Mouse (Mus musculus): Measurements from ENCODE around the gene Fads3. TPM values are rescaled to one million over a fixed set of nuclear protein-coding genes. Genes with fewer than 3 reads are reported as not detected.

Gene Fads3
- total and polyA plus RNA-seq, 2 experiments = 1.4 to 4.8 TPM

- TF ChIP-seq POLR2A (IDR thresholded peaks at IDR 0.05; ENCODE audit: extremely low read depth, insufficient read depth, low read length) = no peak
- no peak for TF ChIP-seq CTCF (IDR thresholded peaks at IDR 0.05; ENCODE audit: low read depth, low read length)
- H3K36me3 ChIP-seq (ENCODE audit: control insufficient read depth, insufficient read depth, low read length) = peaks cover 56% of the 10 kb centered on the region
- 45% methylated on average over 5 of the region's 5 CpGs for WGBS
- H3K27ac ChIP-seq (replicated peaks; ENCODE audit: insufficient read depth, low read depth, low read length) = peak overlapping the region; percentile 0; the same call in 1 of the 2 replicates
- peak; percentile 14 for DNase-seq (ENCODE audit: extremely low read depth, low read depth, low spot score)
- peak overlapping the region; percentile 37 for H3K4me3 ChIP-seq (ENCODE audit: insufficient read depth, low read depth, low read length)
- peak overlapping the region; percentile 27 for H3K9ac ChIP-seq (ENCODE audit: low read depth, low read length)
- H3K27me3 ChIP-seq (ENCODE audit: control insufficient read depth, insufficient read depth, low read length) = no peaks in the 10 kb centered on the region
- H3K79me2 ChIP-seq (ENCODE audit: control insufficient read depth, insufficient read depth, low read length) = peaks cover 43% of the 10 kb centered on the region; the same call in 1 of the 2 replicates
- peaks cover 21% of the 10 kb centered on the region for H3K4me1 ChIP-seq (ENCODE audit: control insufficient read depth, insufficient read depth, low read length)
Measured at GRCm38 (mm10) chr19:10097826-10098225, 56.5 kb downstream of the Fads3 start.

DNA sequence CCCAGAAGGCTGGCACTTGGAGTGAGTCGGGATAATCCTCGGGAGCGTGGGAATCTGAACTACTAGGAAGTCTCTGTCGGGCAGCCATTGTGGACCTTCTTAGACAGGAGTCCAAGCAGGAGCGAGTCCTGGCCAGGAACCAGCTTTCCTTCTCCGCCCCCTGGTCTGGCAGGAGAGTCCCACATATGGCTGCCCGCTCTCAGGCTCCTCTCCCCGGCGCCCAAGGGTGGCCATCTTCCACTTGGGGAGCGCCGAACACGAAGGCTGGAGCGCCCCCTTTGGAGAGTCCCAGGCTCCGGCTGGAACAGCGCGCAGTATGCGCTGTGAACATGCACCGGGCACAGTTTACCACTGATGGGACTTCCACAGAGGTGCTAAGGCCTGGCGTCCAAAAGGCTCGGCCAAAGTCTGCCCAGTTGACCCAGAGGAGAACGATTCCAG lies 59.3 kb downstream of the Fads3 start:
- H3K27me3 ChIP-seq (ENCODE audit: control insufficient read depth, insufficient read depth, low read length) = no peaks in the 10 kb centered on the region
- under 1% methylated on average over 21 of the region's 21 CpGs for WGBS
- peaks cover 31% of the 10 kb centered on the region for H3K36me3 ChIP-seq (ENCODE audit: control insufficient read depth, insufficient read depth, low read length)
- peak; percentile 87 for DNase-seq (ENCODE audit: extremely low read depth, low read depth, low spot score)
- H3K27ac ChIP-seq (replicated peaks; ENCODE audit: insufficient read depth, low read depth, low read length) = peak overlapping the region; percentile 88
- H3K9ac ChIP-seq (ENCODE audit: low read depth, low read length) = peak overlapping the region; percentile 91
- H3K4me3 ChIP-seq (ENCODE audit: insufficient read depth, low read depth, low read length) = peak overlapping the region; percentile 84
- peaks cover 36% of the 10 kb centered on the region; the same call in 1 of the 2 replicates for H3K79me2 ChIP-seq (ENCODE audit: control insufficient read depth, insufficient read depth, low read length)
- TF ChIP-seq CTCF (IDR thresholded peaks at IDR 0.05; ENCODE audit: low read depth, low read length) (peak; percentile 69), POLR2A (IDR thresholded peaks at IDR 0.05; ENCODE audit: extremely low read depth, insufficient read depth, low read length) (peak; percentile 39; the same call in 1 of the 2 replicates)
- peaks cover 37% of the 10 kb centered on the region for H3K4me1 ChIP-seq (ENCODE audit: control insufficient read depth, insufficient read depth, low read length)

DNA sequence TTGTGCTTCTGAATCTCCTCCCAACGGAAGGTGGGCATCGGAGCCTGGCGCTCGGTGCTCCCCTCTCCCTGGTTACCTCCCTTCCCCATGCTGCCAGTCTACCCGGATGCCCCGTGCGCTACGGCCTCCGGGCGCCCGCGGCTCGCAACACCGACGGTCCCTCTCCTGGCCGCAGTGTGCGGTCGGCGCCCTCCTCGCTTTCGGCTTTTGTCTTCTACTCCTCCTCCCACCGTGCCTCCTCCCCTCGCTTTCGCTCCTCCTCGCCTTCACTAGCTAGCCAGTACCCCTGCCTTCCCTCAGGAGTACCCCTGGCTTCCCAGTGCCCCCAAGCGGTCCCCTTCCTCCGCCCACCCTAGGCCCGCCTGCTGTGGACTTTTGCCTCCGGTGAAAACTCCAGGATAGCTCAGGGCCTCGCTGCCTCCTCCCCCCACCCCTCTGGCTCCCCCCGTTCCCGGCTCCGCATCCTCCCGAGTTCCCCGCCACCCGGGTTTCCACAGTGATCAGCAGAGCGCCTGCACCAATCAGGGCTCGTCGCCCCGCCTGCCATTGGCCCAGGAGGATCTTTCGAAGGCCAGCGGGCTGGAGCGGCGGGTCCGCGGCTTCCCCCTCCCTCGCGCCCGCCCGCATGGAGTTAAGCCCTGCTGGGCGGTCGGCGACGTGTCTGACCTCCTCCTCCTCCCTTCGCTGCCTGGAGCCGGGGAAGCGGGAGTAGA lies 60.1 kb downstream of the Fads3 start, which contains the start of gene Fads2:
Gene Fads2 (minus strand): TSS at position 406 of the 713 bp plus-strand sequence.
- WGBS = under 1% methylated on average over 56 of the region's 57 CpGs

GRCm38 (mm10) chr19:10102054-10102700 lies 60.8 kb downstream of the Fads3 start:
- H3K9ac ChIP-seq (ENCODE audit: low read depth, low read length) = peak overlapping the region; percentile 68
- H3K4me1 ChIP-seq (ENCODE audit: control insufficient read depth, insufficient read depth, low read length) = peaks cover 26% of the 10 kb centered on the region
- WGBS = 4% methylated on average over 23 of the region's 25 CpGs
- peak overlapping the region; percentile 93 for H3K27ac ChIP-seq (replicated peaks; ENCODE audit: insufficient read depth, low read depth, low read length)
- no peaks in the 10 kb centered on the region for H3K27me3 ChIP-seq (ENCODE audit: control insufficient read depth, insufficient read depth, low read length)
- H3K4me3 ChIP-seq (ENCODE audit: insufficient read depth, low read depth, low read length) = peak overlapping the region; percentile 84
- DNase-seq (ENCODE audit: extremely low read depth, low read depth, low spot score) = peak; percentile 86
- H3K79me2 ChIP-seq (ENCODE audit: control insufficient read depth, insufficient read depth, low read length) = peaks cover 21% of the 10 kb centered on the region; the same call in 1 of the 2 replicates
- H3K36me3 ChIP-seq (ENCODE audit: control insufficient read depth, insufficient read depth, low read length) = peaks cover 21% of the 10 kb centered on the region
- TF ChIP-seq POLR2A (IDR thresholded peaks at IDR 0.05; ENCODE audit: extremely low read depth, insufficient read depth, low read length) (0 out of 2 replicates have a peak, but pooled peaks have one; percentile 5), CTCF (IDR thresholded peaks at IDR 0.05; ENCODE audit: low read depth, low read length) (no peak)

More for the DNA sequence above, 60.1 kb downstream of the Fads3 start, which contains the start of gene Fads2:
- Histone ChIP-seq H3K4me3 (ENCODE audit: insufficient read depth, low read depth, low read length) (peak within 1 kb of the TSS; percentile 84), H3K36me3 (ENCODE audit: control insufficient read depth, insufficient read depth, low read length) (peaks cover 26% of the 10 kb centered on the region), H3K27ac (replicated peaks; ENCODE audit: insufficient read depth, low read depth, low read length) (peak within 1 kb of the TSS; percentile 93), H3K79me2 (ENCODE audit: control insufficient read depth, insufficient read depth, low read length) (peaks cover 28% of the 10 kb centered on the region; the same call in 1 of the 2 replicates), H3K4me1 (ENCODE audit: control insufficient read depth, insufficient read depth, low read length) (peaks cover 31% of the 10 kb centered on the region), H3K27me3 (ENCODE audit: control insufficient read depth, insufficient read depth, low read length) (no peaks in the 10 kb centered on the region), H3K9ac (ENCODE audit: low read depth, low read length) (peak within 1 kb of the TSS; percentile 91)
- TF ChIP-seq CTCF (IDR thresholded peaks at IDR 0.05; ENCODE audit: low read depth, low read length) = peak; percentile 23; the same call in 1 of the 2 replicates
- TF ChIP-seq POLR2A (IDR thresholded peaks at IDR 0.05; ENCODE audit: extremely low read depth, insufficient read depth, low read length) = peak; percentile 99
- DNase-seq (ENCODE audit: extremely low read depth, low read depth, low spot score) = peak; percentile 95

DNA sequence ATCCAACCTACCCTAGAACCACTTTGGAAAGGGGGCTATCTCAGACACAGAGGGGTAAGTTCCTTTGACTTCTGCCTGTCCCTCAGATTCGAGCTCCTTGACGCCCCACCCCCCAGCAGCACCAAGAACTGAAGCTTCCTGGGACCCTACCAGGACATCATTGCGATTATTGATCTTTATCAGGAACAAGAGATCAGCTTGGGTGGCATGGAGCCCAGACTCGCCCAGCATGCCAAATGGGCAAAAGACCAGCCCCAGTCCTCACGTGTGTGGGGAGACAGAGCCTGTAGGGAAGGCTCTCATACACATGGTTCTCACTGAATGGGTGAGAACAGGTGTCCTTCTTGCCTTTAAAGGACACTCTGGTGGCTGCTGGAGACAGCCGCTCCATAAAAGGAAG lies 62.9 kb downstream of the Fads3 start:
- peak overlapping the region; percentile 70 for H3K27ac ChIP-seq (replicated peaks; ENCODE audit: insufficient read depth, low read depth, low read length)
- peak; percentile 88 for DNase-seq (ENCODE audit: extremely low read depth, low read depth, low spot score)
- H3K4me1 ChIP-seq (ENCODE audit: control insufficient read depth, insufficient read depth, low read length) = peaks cover 24% of the 10 kb centered on the region
- TF ChIP-seq POLR2A (IDR thresholded peaks at IDR 0.05; ENCODE audit: extremely low read depth, insufficient read depth, low read length) = no peak
- TF ChIP-seq CTCF (IDR thresholded peaks at IDR 0.05; ENCODE audit: low read depth, low read length) = no peak
- H3K27me3 ChIP-seq (ENCODE audit: control insufficient read depth, insufficient read depth, low read length) = no peaks in the 10 kb centered on the region
- no peak overlapping the region for H3K4me3 ChIP-seq (ENCODE audit: insufficient read depth, low read depth, low read length)
- 27% methylated on average over 6 of the region's 6 CpGs for WGBS
- H3K79me2 ChIP-seq (ENCODE audit: control insufficient read depth, insufficient read depth, low read length) = peaks cover 9% of the 10 kb centered on the region; the same call in 1 of the 2 replicates
- H3K36me3 ChIP-seq (ENCODE audit: control insufficient read depth, insufficient read depth, low read length) = peaks cover 4% of the 10 kb centered on the region
- H3K9ac ChIP-seq (ENCODE audit: low read depth, low read length) = no peak overlapping the region

All from liver, adult 2 months (tissue).